Mouse (Mus musculus): ENCODE measurements around the gene Aamp.

Aamp gene

DNA sequence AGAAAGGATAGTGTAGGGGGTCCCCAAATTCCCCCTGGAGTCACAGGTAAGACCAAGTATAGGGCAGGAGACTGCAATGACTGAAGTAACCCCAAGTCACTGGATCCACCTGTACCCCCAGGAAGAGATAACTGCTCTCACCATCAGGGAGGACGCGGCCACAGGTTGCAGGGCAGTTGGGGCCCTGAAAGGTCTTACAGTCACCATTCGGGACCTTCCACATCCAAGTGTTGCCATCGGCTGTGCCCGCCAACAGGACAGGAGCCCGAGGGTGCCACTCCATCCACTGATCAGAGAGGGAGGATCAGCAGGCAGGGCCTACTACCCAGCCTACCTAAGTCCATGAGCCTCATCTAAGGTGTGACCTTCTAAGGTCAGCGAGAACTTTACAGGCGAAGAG is 2.7 kb downstream of the Aamp start:
- no peak for DNase-seq

DNA sequence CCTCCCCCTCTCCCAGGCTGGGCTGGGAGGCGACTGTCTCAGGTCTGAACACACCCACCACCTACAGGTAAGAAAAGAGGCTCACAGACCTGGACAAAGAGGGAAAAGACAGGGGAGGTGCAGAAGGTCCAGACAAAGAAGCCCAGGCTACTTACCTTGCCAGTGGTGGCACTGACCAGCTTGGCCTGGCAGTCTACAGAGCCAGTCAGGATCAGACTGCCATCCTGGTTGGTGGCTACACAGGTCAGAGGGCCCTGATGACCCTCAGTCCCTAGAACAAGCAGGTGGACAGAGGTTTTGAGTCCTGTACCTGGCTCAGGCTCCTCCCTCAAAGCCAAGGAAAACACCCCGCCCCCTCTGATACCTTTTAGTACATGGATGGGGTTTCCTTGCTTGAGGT is 3.2 kb downstream of the Aamp start:
- DNase-seq = no peak

DNA sequence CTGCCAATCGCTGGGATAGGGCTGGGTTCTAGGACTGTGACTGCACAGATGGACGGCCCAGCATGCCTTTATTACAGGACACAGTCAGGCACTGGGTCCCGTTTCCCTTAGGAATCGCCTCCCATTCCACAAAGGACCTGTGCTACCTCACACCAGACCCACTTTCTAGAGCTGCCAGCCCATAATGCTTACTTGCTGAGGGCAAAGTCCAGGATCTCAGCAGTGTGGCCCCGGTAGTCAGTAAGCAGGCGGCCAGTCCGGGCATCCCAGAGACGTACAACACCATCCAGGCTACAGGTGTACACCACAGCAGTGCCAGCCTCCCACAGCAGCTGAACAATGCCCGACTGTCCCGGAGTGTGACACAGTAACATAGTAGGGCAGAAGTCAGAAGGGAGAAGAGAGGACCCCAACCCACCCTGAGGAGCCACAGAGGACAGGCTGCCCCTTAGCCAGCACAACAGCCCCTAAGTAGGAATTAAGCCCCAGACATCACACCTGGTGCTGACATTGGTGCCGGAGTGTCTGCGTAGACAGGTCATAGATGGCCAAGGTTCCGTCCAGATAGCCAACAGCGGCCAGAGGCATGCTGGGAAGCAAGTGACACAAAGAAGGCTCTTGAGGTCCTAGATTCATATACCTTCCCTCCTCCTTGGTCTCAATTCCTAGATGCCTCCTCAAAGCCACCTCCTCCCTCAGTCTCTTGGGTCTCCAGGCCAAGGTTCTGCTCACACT is 3.8 kb downstream of the Aamp start:
- no peak for DNase-seq

DNA sequence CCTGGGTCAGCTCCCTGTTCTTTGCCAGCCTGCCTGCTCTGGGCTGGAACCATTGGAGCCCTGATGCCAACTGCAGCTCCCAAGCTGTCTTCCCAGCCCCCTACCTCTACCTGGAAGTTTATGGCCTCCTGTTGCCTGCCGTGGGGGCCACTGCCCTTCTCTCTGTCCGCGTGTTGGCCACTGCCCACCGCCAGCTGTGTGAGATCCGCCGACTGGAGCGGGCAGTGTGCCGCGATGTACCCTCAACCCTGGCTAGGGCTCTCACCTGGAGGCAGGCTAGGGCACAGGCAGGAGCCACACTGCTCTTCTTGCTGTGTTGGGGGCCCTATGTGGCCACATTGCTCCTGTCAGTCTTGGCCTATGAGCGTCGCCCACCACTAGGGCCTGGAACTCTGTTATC is 5.5 kb downstream of the Aamp start:
- DNase-seq = no peak

DNA sequence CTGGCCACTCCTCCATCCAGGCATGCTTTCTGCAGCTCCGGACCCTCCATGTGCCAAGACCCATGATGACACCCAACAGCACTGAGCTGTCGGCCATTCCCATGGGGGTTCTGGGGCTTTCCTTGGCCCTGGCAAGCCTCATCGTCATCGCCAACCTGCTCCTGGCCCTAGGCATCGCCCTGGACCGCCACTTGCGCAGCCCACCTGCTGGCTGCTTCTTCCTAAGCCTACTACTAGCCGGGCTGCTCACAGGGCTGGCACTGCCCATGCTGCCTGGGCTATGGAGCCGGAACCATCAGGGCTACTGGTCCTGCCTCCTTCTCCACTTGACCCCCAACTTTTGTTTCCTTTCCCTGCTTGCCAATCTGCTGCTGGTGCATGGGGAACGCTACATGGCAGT is 6.0 kb downstream of the Aamp start, which contains the start of gene Gpbar1:
TSS of gene Gpbar1 (plus strand) at position 13 of the 400 bp plus-strand sequence.
- no peak for DNase-seq

DNA sequence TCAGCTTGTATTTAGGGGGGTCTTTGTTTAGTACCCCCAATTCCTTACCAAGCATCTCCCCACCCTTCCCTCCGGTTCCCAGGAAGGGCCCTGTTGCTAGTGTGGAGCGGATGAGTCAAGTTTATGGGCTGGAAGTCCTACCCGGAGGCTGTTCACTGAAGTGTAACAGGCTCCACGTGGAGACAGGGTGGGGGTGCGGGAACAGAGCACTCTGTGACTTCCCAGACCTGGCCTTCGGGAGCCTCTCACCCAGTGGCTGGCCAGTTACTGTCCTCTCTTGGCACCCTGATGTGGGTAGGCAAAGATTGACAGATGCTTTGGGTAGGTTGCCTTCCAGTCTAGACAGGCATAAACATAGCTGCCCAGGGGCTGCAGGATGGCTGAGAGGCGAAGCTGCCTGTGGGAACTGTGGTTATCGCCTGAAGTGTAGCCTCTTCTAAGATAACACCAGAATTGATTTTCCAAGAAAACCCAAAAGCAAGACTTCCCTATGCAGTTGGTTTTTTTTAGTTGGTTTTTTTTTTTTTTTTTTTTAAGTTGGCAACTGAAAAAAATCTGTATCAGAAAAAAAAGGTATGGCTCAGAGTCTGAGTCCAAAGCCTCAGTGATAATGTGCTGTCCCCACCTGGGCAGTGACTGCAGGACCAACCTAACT is 6.5 kb downstream of the Aamp start:
- DNase-seq = no peak

DNA sequence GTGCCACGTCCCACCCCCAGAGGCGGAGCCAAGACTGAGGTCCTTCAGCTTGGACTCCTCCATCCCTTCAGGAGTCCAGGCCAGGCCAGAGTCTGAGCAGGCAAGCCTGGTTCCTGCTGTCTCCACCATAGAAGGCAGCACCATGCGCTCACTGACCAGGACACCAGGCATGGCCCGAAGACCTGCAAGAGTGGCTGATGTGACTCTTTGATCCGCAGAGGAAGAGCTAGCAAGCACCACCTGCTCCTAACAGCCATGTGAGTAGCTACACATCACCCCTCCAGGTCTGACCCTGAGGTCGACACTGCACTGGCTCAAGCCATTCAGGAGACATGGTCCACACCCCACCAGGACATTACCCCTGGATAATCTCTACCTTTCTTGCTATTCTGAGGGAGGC is 7.5 kb downstream of the Aamp start:
- DNase-seq = no peak

DNA sequence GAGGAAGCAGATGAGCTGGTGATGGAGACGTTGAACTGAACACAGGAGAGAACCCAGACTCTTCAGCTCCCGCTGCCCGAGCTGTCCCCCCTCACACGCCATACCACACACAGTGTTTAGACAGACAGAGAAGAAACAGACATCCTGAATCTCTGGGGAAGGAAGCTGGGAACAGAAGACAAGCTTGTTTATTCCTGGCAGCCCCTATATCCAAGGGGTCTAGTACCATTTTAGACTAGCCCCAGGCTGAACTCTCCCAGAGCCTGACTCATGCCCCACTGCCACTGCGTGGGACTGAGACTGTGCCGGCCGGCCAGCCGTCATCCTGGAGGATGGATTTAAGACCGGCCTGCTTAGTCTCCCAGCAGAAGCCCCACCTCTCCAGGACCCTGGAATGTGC is 9.5 kb downstream of the Aamp start:
- no peak for DNase-seq

DNA sequence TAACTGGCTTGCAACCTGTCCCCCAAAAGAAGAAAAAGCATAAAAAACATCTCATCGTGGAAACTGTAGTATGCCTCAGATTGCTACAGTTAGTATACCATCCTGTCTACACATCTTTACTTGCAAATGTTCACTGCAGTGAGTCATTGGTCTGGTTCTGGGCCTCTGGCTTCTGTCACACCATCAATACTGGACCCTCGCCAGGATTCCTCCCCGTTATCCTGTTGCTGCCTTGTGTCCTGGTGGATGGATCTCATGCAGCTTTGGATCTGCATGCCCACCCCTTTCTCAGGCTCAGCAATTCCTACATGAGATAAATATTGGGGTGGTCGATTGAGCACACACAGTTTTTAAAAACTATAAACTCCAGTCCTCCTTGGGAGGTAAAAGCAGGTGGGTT is 12.9 kb downstream of the Aamp start:
- no peak for DNase-seq

DNA sequence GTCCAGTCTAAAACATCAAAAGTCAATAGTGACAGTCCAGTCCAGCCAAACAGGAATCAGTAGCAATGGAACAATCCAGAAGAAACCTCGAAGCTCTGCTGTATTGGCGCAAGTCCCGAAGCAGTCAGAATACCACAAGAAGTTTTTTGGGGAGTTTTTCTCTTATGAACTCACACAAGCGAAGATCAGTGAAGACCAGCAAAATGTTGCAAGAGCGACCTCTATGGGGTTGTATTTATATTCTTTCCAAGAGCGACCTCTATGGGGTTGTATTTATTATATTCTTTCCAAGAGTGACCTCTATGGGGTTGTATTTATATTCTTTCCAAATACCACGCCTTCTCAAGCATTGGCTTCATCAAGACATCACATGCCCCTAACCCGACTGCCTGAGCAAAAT is 15.8 kb downstream of the Aamp start:
- no peak for DNase-seq

DNA sequence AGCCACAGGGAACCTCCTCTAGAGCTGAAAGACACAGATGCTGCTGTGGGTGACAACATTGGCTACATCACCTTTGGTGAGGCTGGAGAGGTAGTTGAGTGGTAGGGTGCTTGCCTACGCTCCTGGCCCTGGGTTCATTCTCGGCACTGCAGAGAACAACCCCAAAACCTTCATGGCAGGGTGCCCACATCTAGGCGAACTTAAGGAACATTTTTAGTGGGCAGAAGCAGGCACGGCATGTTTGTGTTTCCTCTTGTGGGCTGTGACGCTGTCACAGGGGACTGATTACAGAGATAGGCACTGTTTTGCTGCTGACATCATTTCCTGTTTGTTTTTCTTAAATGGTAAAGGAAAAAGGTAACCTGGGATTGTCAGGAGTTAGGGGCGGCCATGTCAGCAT is 22.0 kb downstream of the Aamp start:
- no peak for DNase-seq

DNA sequence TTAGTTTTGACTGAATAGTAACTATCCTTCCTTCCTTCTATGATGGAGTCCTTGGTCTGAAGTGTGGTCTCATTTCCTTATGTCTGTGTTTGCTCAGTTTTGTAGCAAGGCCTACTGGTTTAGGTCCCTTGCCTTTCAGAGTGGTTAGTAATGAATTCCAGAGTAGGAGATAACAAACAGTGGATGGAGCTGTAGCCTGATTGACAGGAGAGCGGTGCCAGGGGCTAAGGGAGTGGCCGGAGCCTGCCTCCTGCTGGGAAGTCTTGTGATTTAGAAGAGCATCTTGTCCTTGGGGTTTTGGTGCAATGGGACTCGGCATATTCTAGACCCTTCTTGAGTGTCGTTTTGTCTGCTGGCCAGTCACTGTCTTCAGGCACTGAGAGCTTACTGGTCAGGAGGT is 27.8 kb downstream of the Aamp start:
- DNase-seq = no peak

DNA sequence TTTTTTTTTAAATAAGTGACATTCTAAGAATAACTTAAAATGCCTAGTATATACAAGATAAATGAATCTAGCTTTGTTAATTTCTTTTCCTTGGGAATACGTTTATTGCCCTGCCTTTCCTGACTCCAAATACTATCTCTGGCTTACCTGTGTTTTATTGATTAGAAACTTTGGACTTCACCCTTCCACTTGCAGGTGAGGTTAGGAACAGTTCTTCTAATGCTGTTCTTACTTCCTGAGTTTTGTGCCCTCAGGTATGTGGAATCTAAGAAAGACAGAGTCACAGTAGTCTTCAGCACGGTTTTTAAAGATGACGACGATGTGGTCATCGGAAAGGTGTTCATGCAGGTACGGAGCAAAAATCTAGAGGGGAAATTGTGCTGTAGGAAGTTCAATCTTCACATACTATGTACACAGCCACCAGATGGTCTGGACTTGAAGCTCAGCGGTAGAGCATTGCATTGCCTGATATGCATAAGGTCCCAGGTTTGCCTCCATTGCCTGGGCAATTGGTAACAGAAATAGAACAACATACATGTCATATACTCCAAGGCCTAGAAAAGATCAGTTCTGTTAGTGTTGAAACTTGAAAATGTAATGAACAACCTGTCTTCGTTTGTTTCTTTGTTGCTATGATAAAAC is 28.7 kb downstream of the Aamp start:
- DNase-seq = no peak

DNA sequence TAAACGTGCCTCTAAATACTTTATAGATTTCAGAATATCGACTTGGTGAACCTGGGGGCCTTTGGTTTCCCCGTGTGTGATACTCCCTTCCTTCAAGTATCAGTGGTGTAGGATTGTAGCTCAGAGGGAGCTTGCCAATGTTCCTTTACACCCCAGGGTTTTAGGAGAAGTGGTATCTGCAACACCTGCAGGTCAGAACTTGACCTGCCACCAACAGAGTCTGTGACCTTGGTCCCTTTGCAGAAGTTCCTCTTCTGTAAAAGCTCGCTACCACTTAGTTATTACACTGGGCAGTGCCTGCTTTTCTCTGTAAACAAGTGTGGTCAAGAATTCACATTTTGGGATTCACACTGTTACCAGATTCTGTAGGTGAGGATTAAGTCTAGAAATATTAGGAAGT is 34.4 kb downstream of the Aamp start:
- DNase-seq = no peak

DNA sequence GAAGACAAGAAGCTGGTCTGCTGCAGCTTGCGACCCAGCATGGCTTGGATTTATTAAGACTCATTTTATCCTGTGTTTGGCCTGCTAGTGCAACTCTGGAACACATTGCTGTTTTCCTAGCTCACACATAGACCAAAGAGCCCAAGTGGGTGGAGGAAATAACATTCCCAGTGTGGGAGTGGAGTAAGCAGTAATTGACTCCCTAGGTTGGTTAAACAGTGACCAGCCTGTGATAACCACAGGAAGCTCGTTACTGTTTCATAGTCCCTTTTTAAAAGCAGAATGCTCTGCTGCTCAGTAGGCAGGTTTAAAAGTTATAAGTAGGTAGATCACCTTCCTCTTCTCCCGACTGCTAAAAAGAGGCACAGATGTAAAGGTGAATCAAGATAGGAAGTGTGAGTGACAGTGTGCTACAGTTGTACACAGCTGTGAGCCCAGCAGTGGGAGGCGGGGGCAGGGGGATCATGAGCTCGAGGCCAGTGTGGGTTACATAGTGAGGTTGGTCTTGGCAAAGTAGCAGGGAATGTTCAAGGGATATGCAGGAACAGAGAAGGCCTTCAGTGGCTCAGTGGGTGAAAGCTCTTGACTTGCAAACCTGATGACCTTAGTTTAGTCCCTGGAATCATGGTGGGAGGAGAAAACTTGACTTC is 35.1 kb downstream of the Aamp start:
- DNase-seq = peak in 1 of 2 experiments; percentile 18

DNA sequence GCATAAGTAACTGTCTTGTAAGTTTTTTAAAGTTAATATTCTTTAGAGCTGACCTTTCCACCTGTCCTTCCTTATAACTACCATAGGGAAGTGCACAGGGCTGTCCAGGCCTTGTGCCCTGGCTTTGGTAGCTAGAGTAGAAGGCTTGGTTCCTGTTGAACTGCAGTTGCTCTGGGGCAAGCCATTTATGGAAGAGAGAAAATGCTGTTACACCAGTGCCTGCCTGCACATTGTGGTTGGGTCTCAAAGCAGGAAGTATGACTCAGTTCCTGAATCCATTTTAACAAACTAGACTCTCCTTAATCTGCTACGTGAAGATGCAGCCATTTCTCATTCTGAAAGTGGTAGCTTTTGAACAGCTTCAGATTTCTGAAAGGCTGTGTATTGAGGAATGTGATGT is 35.7 kb downstream of the Aamp start:
- peak; percentile 30 to 33 for DNase-seq

DNA sequence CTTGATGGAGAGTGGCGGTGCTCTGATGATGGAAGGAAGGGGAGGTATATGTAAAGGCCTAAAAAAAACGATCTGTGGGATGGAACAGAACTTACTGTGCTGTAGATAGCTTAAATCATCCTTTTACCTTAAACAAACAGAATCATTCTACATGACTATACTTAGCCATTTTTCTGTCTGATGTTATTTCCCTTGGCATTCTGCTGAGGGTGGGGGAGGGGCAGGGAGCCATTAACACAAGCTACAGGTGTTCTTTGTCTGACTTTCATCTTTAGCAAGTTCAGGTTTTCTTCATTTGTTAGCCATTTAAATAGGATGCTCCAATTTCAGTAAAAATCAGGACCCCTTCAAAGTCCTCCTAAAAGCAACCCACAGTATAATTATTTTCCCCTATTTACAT is 39.0 kb downstream of the Aamp start:
- DNase-seq = no peak

DNA sequence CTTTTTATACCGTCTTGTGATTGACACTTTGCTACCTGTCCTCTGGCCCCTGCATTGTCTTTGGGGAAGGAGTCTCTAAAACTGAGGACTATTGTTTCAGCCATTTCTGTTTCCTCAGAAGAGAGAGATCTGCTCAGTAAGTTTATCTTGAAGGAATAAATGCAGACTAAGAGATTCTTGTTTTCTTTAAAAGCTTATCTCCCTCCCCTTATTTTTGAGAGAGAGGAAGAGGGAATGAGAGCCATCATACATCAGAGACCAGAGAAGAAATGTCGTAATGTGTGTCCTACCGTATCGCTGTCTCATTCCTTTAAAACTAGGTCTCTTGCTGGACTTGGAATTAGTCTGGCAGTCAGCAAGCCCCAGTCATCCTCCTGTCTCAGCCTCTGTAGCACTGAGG is 43.7 kb downstream of the Aamp start:
- DNase-seq = no peak

DNA sequence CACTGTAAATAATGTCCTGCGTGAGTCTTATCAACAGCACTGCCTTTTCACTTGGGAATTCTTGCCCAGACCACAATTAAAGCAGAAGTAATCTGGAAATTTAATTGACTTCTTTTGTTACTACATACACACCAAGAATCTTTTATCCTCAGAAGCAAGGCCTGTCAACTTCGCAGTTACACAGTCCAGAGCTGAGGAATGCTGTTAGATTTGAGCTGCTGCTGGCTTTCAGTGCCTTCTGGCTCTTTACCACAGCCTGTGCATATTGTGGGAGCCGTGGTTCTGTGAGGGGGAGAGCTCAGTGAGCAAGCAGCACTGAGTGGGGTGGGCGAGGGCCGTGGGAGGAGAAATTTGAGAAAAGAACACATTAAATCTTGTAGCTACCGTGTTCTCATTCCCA is 44.2 kb downstream of the Aamp start:
- DNase-seq = no peak

DNA sequence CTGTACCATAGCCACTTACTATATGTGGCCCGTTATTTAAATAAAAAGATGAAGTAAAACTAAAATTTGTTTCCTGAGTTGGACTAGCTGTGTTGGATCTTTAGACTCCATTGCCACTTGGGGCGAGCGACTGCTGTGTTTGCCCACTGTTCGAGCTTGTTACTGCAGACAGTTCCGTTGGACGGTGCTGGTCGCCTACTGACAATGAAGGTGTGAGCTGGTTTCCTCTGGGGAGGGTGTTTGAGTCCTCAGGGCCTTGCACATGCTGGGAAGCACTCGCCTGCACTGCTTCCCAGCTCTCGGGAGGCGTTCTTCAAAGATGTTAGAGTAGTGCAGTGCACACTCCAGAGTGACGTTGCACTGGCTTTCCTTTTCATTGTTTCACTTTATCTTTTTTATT is 44.9 kb downstream of the Aamp start:
- DNase-seq = peak in 1 of 2 experiments; percentile 32

DNA sequence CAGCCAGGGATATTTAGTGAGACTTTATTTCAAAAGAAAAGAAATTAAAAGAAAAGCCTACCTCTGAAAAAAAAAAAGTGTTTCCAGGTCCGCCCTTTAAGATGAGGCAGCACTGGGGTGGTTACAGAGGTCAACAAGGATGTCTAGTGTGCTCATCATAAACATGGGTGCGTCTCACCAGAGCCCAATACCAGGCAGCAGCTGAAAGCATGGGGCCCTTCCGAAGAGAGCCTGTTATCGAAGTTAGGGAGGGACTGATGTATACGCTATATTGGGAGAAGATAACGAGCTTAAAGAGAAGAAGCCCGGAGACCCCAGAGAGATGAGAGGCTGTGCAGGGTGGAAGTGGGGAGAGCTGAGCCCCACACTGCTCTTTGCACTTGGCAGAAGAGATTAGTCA is 45.4 kb downstream of the Aamp start:
- no peak for DNase-seq

DNA sequence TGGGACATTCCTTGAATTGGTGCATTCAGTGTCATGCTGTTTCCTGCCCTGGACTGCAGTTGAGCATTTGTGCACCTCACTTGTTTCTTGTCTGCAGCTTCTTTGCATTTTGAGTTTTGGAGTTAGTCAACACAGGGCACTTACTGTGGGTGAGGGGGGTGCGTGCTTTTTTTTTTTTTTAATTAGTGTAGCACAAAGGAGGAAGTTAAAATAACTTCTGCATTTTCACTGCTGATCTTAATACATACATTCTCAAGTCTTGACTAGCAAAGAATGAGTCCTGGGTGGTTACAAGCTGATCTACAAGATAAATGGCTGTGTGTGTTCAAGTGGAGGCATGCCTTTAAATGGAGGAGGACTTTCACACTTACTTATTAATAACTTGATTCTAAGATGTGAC is 46.4 kb downstream of the Aamp start:
- DNase-seq = no peak

DNA sequence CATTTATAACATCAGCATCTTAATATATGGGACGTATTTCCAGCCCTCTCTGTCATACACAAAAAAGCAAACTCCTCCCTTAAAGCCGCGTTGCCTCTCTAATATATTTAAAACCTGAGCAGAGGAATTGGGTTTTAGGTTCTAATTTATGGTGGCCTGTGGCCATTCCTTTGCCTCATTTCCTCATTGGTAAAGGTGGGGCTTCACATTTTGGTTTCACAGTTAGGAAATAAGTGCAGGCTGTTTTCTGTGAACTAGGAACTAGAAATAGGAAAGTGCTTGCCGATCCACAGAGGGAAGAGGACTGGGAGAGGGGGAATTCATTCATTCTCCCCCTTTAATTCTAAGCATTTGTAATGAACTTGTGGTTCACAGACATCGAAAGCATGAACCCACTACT is 46.9 kb downstream of the Aamp start:
- DNase-seq = no peak
